Mouse (Mus musculus): ENCODE measurements around the gene Gns. TPM values are rescaled to one million over a fixed set of nuclear protein-coding genes. Genes with fewer than 3 reads are reported as not detected.

The Gns gene
- polyA plus RNA-seq (2015; fragmentation: Nextera tagmentation; extraction: Ambion mirVana), result 37.8 and 49.9 TPM in 2 replicates

DNA sequence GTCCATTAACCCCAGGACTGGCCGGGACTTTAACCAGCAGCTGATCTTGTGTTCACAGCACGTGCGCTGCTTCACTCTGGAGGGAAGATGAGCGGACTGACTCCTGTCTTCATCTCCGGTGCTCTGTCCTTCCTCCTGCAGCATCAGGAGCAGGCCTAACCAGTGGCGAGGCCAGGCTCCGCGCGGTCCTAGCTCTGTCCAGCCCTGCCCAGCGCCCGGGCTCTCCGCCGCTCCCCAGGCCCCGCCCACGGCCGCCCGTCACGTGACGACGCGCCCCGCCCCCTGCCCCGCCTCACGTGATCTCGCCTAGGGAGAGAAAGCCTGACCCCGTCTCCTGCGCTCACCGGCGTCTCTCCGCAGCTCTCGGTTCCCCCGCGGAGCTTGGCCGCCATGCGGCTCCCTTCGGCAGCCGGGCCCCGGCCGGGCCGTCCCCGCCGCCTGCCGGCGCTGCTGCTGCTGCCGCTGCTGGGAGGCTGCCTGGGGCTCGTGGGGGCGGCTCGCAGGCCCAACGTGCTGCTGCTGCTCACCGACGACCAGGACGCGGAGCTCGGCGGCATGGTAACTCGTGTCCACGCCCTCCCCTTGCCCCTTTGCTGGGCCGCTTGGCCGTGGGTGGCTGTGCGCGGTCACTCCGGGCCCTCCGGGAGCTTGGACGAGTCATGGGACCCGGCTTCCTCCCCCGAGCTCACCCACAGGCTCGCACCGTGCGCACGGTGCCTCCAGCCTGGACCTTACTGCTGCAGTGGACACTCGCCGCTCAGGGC is at the start of gene Gns:
Gene Gns, plus strand, starts transcription at position 290 of the 764 bp plus-strand sequence.

GRCm38 (mm10) chr10:121351066-121351581 is 13.8 kb upstream of the Gns start, which contains the start of gene Tbc1d30:
Tbc1d30 (minus strand) TSS chr10:121351278.

Other genes with a start within 250 kb of the Gns start
- 0.47 and 1.4 TPM in 2 replicates for gene Tbc1d30, start 13.8 kb upstream of the Gns start, polyA plus RNA-seq (2015; fragmentation: Nextera tagmentation; extraction: Ambion mirVana)
- gene Rassf3, start 111.3 kb downstream of the Gns start, polyA plus RNA-seq (2015; fragmentation: Nextera tagmentation; extraction: Ambion mirVana), result 6.4 and 9.3 TPM in 2 replicates
- 21.5 and 28.7 TPM in 2 replicates for gene Tbk1, start 221.7 kb downstream of the Gns start, polyA plus RNA-seq (2015; fragmentation: Nextera tagmentation; extraction: Ambion mirVana)